Mouse (Mus musculus) embryo, embryonic 10.5 days (tissue): ENCODE data around the gene Gabrb3.
"Not testable (repeated sequence)": the region's sequence is repeated elsewhere in the genome, so short reads cannot be mapped to it uniquely, and the experiment has no call there.

Experiments
- DNase-seq: peaks from one replicate; pipeline ENCODE4 v3.0.0-alpha.2; 2015; ENCODE audit warnings: low spot score

The Gabrb3 gene

DNA sequence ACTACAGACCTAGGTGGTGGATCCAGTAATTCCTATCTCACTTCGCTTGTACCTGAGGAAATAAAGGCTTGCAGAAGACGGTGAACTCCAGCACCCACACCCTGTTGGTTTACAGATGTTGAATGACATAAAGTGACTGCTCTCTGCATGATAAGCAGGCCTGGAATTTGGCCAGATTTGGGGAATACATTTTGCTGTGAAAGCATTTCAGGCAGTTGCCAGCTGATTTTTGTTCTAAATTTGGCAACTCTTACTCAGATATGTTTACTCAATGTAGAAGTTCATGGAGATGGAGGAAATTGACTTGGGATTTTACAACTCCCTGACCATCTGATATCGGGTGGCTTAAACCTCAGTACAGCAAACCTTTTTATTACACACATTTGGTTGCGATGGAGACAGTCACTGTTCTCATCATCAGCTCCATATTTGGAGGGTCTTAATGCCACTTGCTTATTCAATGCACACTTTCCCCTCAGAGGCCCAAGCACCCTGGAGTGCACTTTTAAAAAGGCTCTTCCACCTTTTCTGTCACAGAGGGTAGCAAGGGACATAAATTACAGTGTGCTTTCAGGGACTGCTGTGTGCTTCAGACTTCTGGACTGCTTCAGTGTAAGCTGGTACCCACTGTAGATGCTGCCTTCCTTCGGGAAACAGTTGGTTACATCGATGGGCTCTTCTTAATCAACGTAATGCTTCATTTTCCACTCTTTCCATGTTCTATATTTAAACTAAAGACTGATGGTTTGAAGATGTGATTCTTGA is 287.7 kb downstream of the Gabrb3 start:
- DNase-seq = no peak

GRCm38 (mm10) chr7:57711709-57712108 is 292.2 kb downstream of the Gabrb3 start:
- DNase-seq = no peak

- DNase-seq = peak; percentile 44
Measured at GRCm38 (mm10) chr7:57746836-57747235, 327.3 kb downstream of the Gabrb3 start.

- DNase-seq = no peak
Measured at GRCm38 (mm10) chr7:57760466-57760865, 341.0 kb downstream of the Gabrb3 start.

- DNase-seq = no peak
Measured at GRCm38 (mm10) chr7:57778754-57779153, 359.3 kb downstream of the Gabrb3 start.

DNA sequence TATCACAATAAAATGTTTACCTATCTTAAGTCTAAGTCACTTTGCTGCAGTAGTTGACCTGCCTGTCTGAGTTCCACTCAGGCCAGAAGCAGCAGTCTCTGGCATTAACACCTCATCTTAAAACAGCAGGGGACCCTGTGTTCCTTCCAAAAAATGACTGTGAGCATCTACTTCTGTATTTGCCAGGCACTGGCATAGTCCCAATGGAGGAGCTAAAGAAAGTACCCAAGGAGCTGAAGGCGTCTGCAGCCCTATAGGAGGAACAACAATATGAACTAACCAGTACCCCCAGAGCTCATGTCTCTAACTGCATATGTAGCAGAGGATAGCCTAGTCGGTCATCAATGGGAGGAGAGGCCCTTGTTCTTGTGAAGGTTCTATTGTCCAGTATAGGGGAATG is 366.6 kb downstream of the Gabrb3 start:
- not testable (repeated sequence) for DNase-seq

DNA sequence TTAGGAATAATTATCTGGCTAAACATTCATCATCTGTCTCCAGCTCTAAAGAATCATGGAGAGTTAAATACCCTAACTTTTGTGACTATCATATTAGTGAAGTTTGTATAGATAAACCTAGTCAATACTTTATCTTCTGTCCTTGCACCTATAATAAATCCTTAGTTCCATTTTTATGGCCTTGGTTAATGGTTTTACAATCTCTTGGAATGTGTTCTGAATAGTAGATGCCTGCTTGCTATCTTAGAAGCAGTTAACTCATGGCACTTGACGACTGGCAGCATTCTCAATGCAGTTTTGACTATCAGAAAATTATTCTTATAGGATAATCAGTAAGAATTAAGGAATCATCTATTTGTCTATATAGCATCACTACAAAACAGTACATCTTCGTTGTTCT is 368.0 kb downstream of the Gabrb3 start:
- DNase-seq = no peak

DNA sequence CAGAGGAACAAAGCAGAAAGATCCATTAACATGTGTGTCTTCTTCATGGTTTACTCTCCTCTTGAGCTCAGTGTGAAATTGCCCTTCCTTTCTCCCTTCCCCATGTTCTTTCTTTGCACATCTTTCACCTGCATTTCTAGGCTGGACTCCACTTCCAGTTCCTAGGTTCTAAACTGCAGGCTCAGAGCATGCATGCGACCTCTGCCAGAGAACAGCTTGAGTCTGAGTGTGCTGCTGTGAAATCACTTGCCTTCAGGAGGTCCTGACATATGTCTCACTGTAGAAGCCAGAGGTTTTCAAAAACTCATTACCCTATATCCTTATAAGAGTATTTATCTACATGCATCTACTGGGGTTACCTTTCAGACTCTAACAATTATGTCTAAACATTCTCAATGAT is 383.8 kb downstream of the Gabrb3 start:
- no peak for DNase-seq

GRCm38 (mm10) chr7:57813716-57814115 is 394.2 kb downstream of the Gabrb3 start:
- no peak for DNase-seq

DNA sequence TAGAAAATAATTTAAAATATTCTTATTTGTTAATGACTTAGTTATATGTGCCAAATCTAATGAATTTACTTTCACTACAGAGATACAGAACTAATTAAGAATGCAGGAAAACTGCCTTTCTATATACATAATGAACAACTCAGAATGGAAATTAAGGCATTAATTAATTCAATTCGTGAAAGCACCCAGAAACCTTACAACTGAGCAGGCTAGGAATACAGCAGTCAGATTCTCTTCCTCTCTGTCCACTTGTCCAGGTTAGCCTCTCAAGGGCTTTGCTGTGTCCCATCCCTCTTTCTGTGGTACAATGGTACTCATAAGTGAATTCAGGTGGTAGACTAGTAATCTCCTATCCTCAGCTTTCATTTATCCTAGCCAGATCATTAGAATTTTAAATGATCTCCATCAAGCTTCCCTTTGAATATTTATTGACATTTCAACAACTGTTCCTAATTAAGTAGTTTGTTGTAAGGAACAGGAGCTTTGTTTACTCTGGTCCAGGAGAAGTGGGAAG is 422.9 kb downstream of the Gabrb3 start:
- no peak for DNase-seq

DNA sequence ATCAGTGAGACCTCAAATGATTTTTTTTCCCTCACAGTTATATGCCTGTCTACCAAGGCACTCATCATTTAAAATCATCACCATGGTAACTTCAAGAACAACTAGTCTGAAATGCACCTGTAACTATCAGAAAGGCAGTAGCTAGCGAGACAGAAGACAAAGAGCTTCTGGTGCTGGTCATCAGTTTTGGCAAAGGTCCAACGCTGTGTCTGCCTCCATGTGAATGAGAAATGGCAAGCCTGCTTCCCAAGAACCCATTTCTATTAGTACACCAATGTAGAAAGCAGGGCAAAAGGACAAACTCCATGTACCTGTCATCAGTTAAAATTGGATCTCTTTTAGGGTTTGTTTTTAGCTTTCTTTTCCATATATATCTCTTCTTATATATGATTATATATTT is 448.5 kb downstream of the Gabrb3 start:
- no peak for DNase-seq
